Mouse (Mus musculus) macrophage (primary cell): ENCODE measurements around the gene Hes3. TPM values are rescaled to one million over a fixed set of nuclear protein-coding genes. Genes with fewer than 3 reads are reported as not detected.

Source experiments
- H3K27ac ChIP-seq: fragments of 350-480 bp; formaldehyde crosslinking; 2 replicates; pipeline ENCODE4 v1.9.0; 2021
- H3K36me3 ChIP-seq: fragments of 350-480 bp; formaldehyde crosslinking; 2 replicates; pipeline ENCODE4 v1.9.0; 2021; ENCODE audit errors: inconsistent target
- H3K4me3 ChIP-seq: fragments of 350-480 bp; formaldehyde crosslinking; 2 replicates; pipeline ENCODE4 v1.9.0; 2021; ENCODE audit errors: inconsistent target
- H3K79me2 ChIP-seq: fragments of 350-480 bp; formaldehyde crosslinking; 2 replicates; pipeline ENCODE4 v1.9.0; 2021; ENCODE audit errors: inconsistent target
- WGBS: methylation state at CpG from one replicate; pipeline ENCODE4 v1.1.7; 2026; ENCODE audit warnings: inconsistent platforms; ENCODE audit not compliant: missing documents; 5-methylcytosine and 5-hydroxymethylcytosine counted together
- polyA plus RNA-seq: library from polyadenylated mRNA; stranded (reverse); fragments of 250-400 nt; gene quantifications from 3 replicates; pipeline ENCODE4 v1.2.4, GENCODE M21; 2018; ENCODE audit warnings: inconsistent platforms

The Hes3 gene
- polyA plus RNA-seq, 1 experiment from 2014 or later, result not detected

DNA sequence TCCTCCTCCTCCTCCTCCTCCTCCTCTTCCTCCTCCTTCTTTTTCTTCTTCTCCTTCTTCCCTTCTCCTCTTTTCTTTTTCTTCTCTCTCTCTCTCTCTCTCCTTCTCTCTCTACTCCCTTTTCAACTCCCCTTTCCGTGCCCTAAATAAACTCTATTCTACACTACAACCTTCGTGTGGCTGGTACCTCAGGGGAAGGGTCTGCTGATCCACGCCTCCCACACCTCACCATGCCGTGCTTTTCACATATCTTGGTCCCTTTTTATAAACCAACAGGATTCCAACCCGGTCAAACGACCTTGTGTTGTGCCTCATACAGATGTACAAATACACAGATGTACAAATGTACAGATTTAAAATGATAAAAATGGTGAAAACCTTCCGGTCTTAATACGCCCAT is 4.9 kb upstream of the Hes3 start:
- peak overlapping the region; percentile 52 for H3K4me3 ChIP-seq
- peaks cover 4% of the 10 kb centered on the region; the same call in 1 of the 2 replicates for H3K36me3 ChIP-seq
- H3K27ac ChIP-seq, result peak overlapping the region; percentile 39; the same call in 1 of the 2 replicates
- WGBS, result 5% methylated on average over 8 of the region's 8 CpGs
- peaks cover 16% of the 10 kb centered on the region; the same call in 1 of the 2 replicates for H3K79me2 ChIP-seq

DNA sequence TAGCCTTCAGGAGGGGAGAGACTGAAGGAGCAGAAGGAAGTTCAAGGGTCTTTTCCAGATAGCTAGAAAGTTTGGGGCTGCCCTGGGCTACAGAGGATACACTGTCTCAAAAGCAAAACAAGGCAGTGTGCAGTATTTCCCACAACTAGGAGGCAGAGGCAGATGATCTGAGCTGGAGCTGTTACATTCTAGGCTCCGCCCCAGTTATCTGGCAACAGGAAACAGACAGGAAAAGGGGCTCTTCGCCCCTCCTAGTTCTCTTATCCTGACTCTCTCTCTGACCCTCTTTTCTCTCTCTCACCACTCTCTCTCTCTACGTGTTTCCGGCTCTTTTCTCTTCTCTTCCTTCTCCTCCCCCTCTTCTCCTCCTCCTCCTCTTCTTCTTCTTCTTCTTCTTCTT is 4.5 kb upstream of the Hes3 start:
- 21% methylated on average over 3 of the region's 4 CpGs for WGBS
- peaks cover 4% of the 10 kb centered on the region; the same call in 1 of the 2 replicates for H3K36me3 ChIP-seq
- peaks cover 16% of the 10 kb centered on the region; the same call in 1 of the 2 replicates for H3K79me2 ChIP-seq
- no peak overlapping the region for H3K27ac ChIP-seq
- no peak overlapping the region for H3K4me3 ChIP-seq

- H3K79me2 ChIP-seq, result peaks cover 16% of the 10 kb centered on the region; the same call in 1 of the 2 replicates
- no peak overlapping the region for H3K27ac ChIP-seq
- no peaks in the 10 kb centered on the region for H3K36me3 ChIP-seq
- no peak overlapping the region for H3K4me3 ChIP-seq
- WGBS, result 35% methylated on average over 10 of the region's 10 CpGs
Observed at GRCm38 (mm10) chr4:152294188-152294929, 2.9 kb upstream of the Hes3 start.

DNA sequence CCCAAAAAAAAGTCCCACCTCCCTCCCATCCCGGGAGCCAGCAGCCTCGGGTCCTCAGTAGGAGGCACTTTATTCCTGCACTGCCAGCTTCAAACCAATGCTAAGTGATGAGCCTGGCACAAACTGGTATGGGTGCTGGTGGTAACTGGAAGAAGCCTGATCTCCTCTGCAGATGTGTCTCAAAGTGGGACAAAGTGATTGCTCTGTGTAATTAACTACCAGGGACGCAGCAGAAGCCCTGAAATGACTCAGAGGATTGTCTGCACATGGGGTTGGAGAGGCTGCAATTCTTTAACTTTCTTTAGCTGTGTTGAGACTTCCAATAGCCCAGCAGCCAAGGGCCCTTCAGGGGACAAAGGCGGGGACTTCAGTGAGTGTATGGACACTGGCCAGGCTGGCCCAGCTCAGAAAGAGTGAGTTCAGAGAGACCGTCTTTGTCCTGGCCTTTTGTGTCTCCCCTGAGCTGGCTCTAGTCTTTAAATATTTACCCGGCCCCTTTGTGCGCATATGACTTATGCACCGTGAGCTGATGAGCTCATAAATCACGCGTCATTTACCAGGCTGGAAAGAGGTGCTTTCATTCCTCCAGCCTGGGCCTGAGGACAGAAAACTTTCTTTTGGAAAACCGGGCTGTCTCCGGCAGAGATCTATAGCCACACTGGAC is 772 bp upstream of the Hes3 start:
- H3K4me3 ChIP-seq, result no peak overlapping the region
- no peaks in the 10 kb centered on the region for H3K36me3 ChIP-seq
- no peaks in the 10 kb centered on the region for H3K79me2 ChIP-seq
- H3K27ac ChIP-seq, result no peak overlapping the region
- 50% methylated on average over 12 of the region's 12 CpGs for WGBS

GRCm38 (mm10) chr4:152290991-152291390 is 471 bp downstream of the Hes3 start:
- no peaks in the 10 kb centered on the region for H3K36me3 ChIP-seq
- no peak overlapping the region for H3K4me3 ChIP-seq
- H3K79me2 ChIP-seq, result no peaks in the 10 kb centered on the region
- no peak overlapping the region for H3K27ac ChIP-seq
- 24% methylated on average over 11 of the region's 11 CpGs for WGBS

GRCm38 (mm10) chr4:152290385-152290784 is 1.1 kb downstream of the Hes3 start:
- no peaks in the 10 kb centered on the region for H3K36me3 ChIP-seq
- H3K79me2 ChIP-seq, result no peaks in the 10 kb centered on the region
- H3K27ac ChIP-seq, result no peak overlapping the region
- 4% methylated on average over 39 of the region's 39 CpGs for WGBS
- no peak overlapping the region for H3K4me3 ChIP-seq

GRCm38 (mm10) chr4:152288398-152288945 is 3.0 kb downstream of the Hes3 start:
- H3K4me3 ChIP-seq, result no peak overlapping the region
- no peaks in the 10 kb centered on the region for H3K36me3 ChIP-seq
- no peak overlapping the region for H3K27ac ChIP-seq
- H3K79me2 ChIP-seq, result no peaks in the 10 kb centered on the region
- WGBS, result 63% methylated on average over 14 of the region's 18 CpGs

DNA sequence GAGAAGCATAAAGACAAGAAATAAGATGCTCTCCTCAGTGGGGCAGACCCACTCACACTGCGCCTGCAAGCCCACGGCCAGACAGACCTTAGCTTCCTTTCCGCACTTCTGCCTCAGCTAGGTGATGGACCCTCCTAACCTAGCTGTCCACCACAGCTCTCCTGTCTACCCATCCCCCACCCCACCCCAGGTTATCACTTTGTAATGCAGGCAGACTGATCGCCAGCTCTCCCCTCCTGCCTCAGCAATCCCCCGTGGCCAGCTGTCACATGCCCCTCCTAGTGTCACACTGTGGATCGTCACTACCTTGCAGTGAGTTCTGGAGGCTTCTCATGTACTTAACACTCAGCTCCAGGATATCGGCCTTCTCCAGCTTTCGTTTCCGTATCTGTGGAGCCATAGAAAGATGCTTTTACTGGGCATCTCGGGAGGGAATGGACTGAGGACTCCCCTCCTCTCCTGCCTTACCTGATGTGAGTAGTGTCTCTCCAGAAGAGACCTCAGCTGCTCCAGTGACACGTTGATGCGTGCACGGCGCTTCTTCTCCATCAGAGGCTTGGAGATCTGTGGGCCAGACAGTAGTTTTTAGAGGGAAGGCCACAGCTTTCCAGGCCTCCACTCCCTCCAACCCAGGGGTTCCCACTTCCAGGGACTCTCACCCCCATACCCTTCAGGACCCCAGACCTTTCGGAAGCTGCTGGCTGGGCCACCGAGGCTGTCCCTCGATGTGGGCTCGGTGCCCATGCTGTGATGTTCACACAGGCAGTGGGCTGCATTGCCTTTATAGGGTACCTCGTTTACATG is 3.9 kb downstream of the Hes3 start:
- Histone ChIP-seq H3K79me2 (no peaks in the 10 kb centered on the region), H3K36me3 (no peaks in the 10 kb centered on the region), H3K27ac (no peak overlapping the region), H3K4me3 (no peak overlapping the region)
- WGBS, result 19% methylated on average over 18 of the region's 19 CpGs

DNA sequence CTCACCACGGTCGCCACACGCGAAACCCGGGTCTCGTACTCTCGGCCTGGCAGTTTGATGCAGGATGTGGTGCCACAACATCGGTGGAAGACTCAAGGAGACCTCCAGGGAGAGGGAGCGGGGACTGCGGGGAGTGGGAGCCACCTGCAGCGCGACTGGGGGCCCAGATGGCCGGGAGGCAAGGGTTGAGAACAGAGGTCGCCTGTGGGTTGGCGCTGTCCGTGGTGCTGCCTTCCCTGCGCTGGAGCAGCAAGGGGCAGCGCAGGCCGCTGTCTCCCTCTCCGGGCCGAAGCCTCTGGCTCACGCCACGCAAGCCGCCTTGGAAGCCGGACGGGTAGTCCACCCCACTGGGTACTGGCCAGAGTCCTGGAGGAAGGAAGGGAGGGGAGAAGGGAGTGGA is 4.6 kb downstream of the Hes3 start:
- 13% methylated on average over 23 of the region's 26 CpGs for WGBS
- H3K36me3 ChIP-seq, result no peaks in the 10 kb centered on the region
- H3K79me2 ChIP-seq, result no peaks in the 10 kb centered on the region
- no peak overlapping the region for H3K27ac ChIP-seq
- H3K4me3 ChIP-seq, result no peak overlapping the region

DNA sequence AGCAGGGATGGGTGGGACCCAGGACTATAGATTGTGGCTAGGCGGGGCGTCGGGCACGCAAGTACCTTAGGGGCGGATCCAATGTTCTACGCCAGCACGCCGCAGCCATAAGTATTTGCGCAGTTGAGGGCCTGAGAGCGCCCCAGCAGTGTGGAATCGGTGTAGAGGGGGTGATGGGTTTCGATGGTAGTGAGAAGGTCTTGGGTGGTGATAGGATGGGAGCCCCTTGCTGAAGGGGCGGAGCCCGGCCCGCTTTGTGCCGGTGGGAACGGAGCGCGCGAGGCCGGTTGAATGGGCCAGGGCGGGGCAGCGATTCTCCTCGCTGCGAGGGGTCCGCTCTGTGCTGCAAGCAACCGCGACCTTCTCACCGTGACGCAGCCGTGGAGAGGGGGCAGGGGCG is 5.3 kb downstream of the Hes3 start:
- Histone ChIP-seq H3K4me3 (no peak overlapping the region), H3K27ac (no peak overlapping the region), H3K36me3 (no peaks in the 10 kb centered on the region), H3K79me2 (no peaks in the 10 kb centered on the region)
- 13% methylated on average over 32 of the region's 32 CpGs for WGBS

GRCm38 (mm10) chr4:152285505-152285904 is 6.0 kb downstream of the Hes3 start:
- no peaks in the 10 kb centered on the region for H3K36me3 ChIP-seq
- WGBS, result 2% methylated on average over 10 of the region's 10 CpGs

DNA sequence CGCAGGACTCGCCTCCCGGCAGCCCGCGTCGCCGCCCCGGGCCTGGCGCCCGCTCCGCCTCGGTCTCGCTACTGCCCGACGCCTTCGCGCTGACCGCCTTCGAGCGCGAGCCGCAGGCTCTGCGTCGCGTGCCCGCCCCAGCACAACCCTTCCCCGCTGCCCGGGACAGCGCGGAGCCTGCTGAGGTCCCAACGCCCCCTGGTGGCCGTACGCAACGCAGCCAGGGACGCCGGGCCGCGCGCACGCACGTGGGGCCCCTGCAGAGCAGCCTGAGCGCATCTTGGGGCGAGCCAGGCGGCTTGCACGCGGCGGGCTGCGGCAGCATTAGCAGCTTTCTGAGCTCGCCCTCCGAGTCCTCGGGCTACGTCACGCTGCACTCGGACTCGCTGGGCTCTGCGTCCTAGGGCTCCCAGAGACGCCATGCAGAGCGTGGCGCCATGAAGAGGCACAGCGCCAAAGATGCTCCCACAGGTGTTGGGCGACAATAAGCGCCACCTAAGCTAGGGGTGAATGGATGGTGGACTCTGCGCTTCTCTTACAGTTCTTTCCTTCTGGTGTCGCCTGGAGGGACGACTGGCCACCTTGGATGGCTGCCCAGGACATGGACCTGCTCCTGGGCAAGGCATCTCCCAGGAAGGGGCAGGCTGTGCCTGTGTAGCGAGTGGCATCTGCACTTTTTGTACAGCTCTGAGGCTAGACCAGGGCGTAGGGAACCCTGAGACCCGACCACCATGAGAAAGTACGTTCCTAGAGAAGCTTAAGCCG is 8.1 kb downstream of the Hes3 start:
- Histone ChIP-seq H3K79me2 (no peaks in the 10 kb centered on the region), H3K36me3 (no peaks in the 10 kb centered on the region), H3K27ac (no peak overlapping the region), H3K4me3 (no peak overlapping the region)
- 4% methylated on average over 70 of the region's 70 CpGs for WGBS

More at GRCm38 (mm10) chr4:152285505-152285904, 6.0 kb downstream of the Hes3 start:
- Histone ChIP-seq H3K27ac (no peak overlapping the region), H3K79me2 (no peaks in the 10 kb centered on the region), H3K4me3 (no peak overlapping the region)

DNA sequence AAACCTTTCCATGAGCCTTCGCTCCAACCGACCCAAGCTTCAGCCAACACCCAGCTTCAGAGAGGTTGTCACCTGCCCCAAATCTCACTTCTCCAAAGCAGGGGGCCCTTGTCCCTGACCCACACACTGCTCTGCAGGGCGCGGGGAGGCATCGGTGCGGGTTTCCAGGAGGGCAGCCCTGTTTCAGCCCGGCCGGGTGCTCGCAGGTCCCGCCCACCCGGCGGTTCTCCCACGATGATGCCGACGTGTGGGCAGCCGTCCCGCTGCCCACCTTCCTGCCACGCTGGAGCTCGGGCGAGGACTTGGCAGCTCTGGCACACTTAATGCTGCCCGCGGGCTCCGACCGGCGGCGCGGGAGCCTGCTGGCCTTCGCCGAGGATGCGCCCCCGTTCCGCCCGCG is 8.7 kb downstream of the Hes3 start:
- H3K4me3 ChIP-seq, result no peak overlapping the region
- no peaks in the 10 kb centered on the region for H3K79me2 ChIP-seq
- no peaks in the 10 kb centered on the region for H3K36me3 ChIP-seq
- 10% methylated on average over 34 of the region's 34 CpGs for WGBS
- no peak overlapping the region for H3K27ac ChIP-seq

- H3K79me2 ChIP-seq, result no peaks in the 10 kb centered on the region
- no peaks in the 10 kb centered on the region for H3K36me3 ChIP-seq
- WGBS, result 56% methylated on average over 15 of the region's 15 CpGs
- no peak overlapping the region for H3K4me3 ChIP-seq
- no peak overlapping the region for H3K27ac ChIP-seq
Observed at GRCm38 (mm10) chr4:152281601-152282000, 9.9 kb downstream of the Hes3 start.
